Mouse (Mus musculus): ENCODE measurements around the gene Dgat2.

GRCm38 (mm10) chr7:99147494-99147893 lies 35.0 kb downstream of the Dgat2 start:
- TF ChIP-seq FOSL1 (IDR thresholded peaks at IDR 0.05; ENCODE audit: insufficient read depth, low read length, poor library complexity, severe bottlenecking), result no peak
- TF ChIP-seq CTCF (IDR thresholded peaks at IDR 0.05; ENCODE audit: control insufficient read depth, insufficient read depth, insufficient read length), result no peak
- TF ChIP-seq MYOG (IDR thresholded peaks at IDR 0.05; ENCODE audit: control insufficient read depth, extremely low read depth, insufficient read length), result no peak
- TF ChIP-seq MAX (IDR thresholded peaks at IDR 0.05), result no peak
- TF ChIP-seq USF1 (IDR thresholded peaks at IDR 0.05; ENCODE audit: low read depth), result no peak

Measured in C2C12 (cell line).